Mouse (Mus musculus): Measurements from ENCODE around the gene Serpina3f. TPM values are rescaled to one million over a fixed set of nuclear protein-coding genes. Genes with fewer than 3 reads are reported as not detected.

Serpina3f gene
- 0.79 TPM for polyA plus RNA-seq (2014; fragmentation: Illumina TruSeq; extraction: RNeasy Lipid Tissue Mini Kit (QIAGEN cat#74804); ENCODE audit: low read depth, low replicate concordance)

GRCm38 (mm10) chr12:104214445-104214753 lies at the start of gene Serpina3f:
Serpina3f (plus strand) TSS chr12:104214544.

GRCm38 (mm10) chr12:104235915-104236314 lies 21.6 kb downstream of the Serpina3f start, which contains the start of gene Serpina3g:
Serpina3g (plus strand) TSS chr12:104236245.

GRCm38 (mm10) chr12:104262863-104263262 lies 48.5 kb downstream of the Serpina3f start, which contains the start of gene Serpina3i:
Serpina3i (plus strand) TSS chr12:104263122.

Other genes starting within 250 kb of the Serpina3f start
- not detected for gene Serpina11, start 224.6 kb upstream of the Serpina3f start, polyA plus RNA-seq (2014; fragmentation: Illumina TruSeq; extraction: RNeasy Lipid Tissue Mini Kit (QIAGEN cat#74804); ENCODE audit: low read depth, low replicate concordance)
- 0.69 TPM for gene Serpina9, start 200.8 kb upstream of the Serpina3f start, polyA plus RNA-seq (2014; fragmentation: Illumina TruSeq; extraction: RNeasy Lipid Tissue Mini Kit (QIAGEN cat#74804); ENCODE audit: low read depth, low replicate concordance)
- not detected for gene Serpina12, start 170.1 kb upstream of the Serpina3f start, polyA plus RNA-seq (2014; fragmentation: Illumina TruSeq; extraction: RNeasy Lipid Tissue Mini Kit (QIAGEN cat#74804); ENCODE audit: low read depth, low replicate concordance)
- not detected for gene Serpina5, start 113.4 kb upstream of the Serpina3f start, polyA plus RNA-seq (2014; fragmentation: Illumina TruSeq; extraction: RNeasy Lipid Tissue Mini Kit (QIAGEN cat#74804); ENCODE audit: low read depth, low replicate concordance)
- not detected for gene Serpina3a, start 101.8 kb upstream of the Serpina3f start, polyA plus RNA-seq (2014; fragmentation: Illumina TruSeq; extraction: RNeasy Lipid Tissue Mini Kit (QIAGEN cat#74804); ENCODE audit: low read depth, low replicate concordance)
- not detected for gene Serpina3b, start 86.5 kb upstream of the Serpina3f start, polyA plus RNA-seq (2014; fragmentation: Illumina TruSeq; extraction: RNeasy Lipid Tissue Mini Kit (QIAGEN cat#74804); ENCODE audit: low read depth, low replicate concordance)
- gene Serpina3c, start 60.7 kb upstream of the Serpina3f start, polyA plus RNA-seq (2014; fragmentation: Illumina TruSeq; extraction: RNeasy Lipid Tissue Mini Kit (QIAGEN cat#74804); ENCODE audit: low read depth, low replicate concordance) = 1.1 TPM
- gene Serpina3g, start 21.7 kb downstream of the Serpina3f start, polyA plus RNA-seq (2014; fragmentation: Illumina TruSeq; extraction: RNeasy Lipid Tissue Mini Kit (QIAGEN cat#74804); ENCODE audit: low read depth, low replicate concordance) = 2.8 TPM
- not detected for gene Serpina3i, start 48.6 kb downstream of the Serpina3f start, polyA plus RNA-seq (2014; fragmentation: Illumina TruSeq; extraction: RNeasy Lipid Tissue Mini Kit (QIAGEN cat#74804); ENCODE audit: low read depth, low replicate concordance)
- not detected for gene Serpina3j, start 100.0 kb downstream of the Serpina3f start, polyA plus RNA-seq (2014; fragmentation: Illumina TruSeq; extraction: RNeasy Lipid Tissue Mini Kit (QIAGEN cat#74804); ENCODE audit: low read depth, low replicate concordance)
- gene Serpina3k, start 123.9 kb downstream of the Serpina3f start, polyA plus RNA-seq (2014; fragmentation: Illumina TruSeq; extraction: RNeasy Lipid Tissue Mini Kit (QIAGEN cat#74804); ENCODE audit: low read depth, low replicate concordance) = not detected
- gene Serpina3m, start 123.9 kb downstream of the Serpina3f start, polyA plus RNA-seq (2014; fragmentation: Illumina TruSeq; extraction: RNeasy Lipid Tissue Mini Kit (QIAGEN cat#74804); ENCODE audit: low read depth, low replicate concordance) = not detected
- 6.3 TPM for gene Serpina3n, start 192.2 kb downstream of the Serpina3f start, polyA plus RNA-seq (2014; fragmentation: Illumina TruSeq; extraction: RNeasy Lipid Tissue Mini Kit (QIAGEN cat#74804); ENCODE audit: low read depth, low replicate concordance)